Mouse (Mus musculus): ENCODE data around the gene Lrrc8d.
A peak's percentile ranks its signal among the peaks of the same experiment; 100 is the strongest.
"Not testable (repeated sequence)": the region's sequence is repeated elsewhere in the genome, so short reads cannot be mapped to it uniquely, and the experiment has no call there.

Lrrc8d gene

GRCm38 (mm10) chr5:105684861-105685600, 14.7 kb upstream of the Lrrc8d start:
- peak; percentile 64 to 81 for DNase-seq (ENCODE audit: low spot score in 2 of 2)

- DNase-seq (ENCODE audit: low spot score in 2 of 2), result not testable (repeated sequence)
These were observed 13.9 kb upstream of the Lrrc8d start for GRCm38 (mm10) chr5:105685780-105686305.

- no peak for DNase-seq (ENCODE audit: low spot score in 2 of 2)
These were observed 13.3 kb upstream of the Lrrc8d start for GRCm38 (mm10) chr5:105686331-105686995.

GRCm38 (mm10) chr5:105690502-105691454, 9.0 kb upstream of the Lrrc8d start:
- no peak for DNase-seq (ENCODE audit: low spot score in 2 of 2)

- DNase-seq (ENCODE audit: low spot score in 2 of 2), result no peak
These were observed 8.1 kb upstream of the Lrrc8d start for GRCm38 (mm10) chr5:105691645-105692044.

GRCm38 (mm10) chr5:105694339-105694930, 5.3 kb upstream of the Lrrc8d start:
- no peak for DNase-seq (ENCODE audit: low spot score in 2 of 2)

GRCm38 (mm10) chr5:105696049-105696448, 3.7 kb upstream of the Lrrc8d start:
- no peak for DNase-seq (ENCODE audit: low spot score in 2 of 2)

- DNase-seq (ENCODE audit: low spot score in 2 of 2), result no peak
These were observed 1.9 kb upstream of the Lrrc8d start for GRCm38 (mm10) chr5:105697886-105698285.

GRCm38 (mm10) chr5:105698694-105699093, 1.1 kb upstream of the Lrrc8d start:
- DNase-seq (ENCODE audit: low spot score in 2 of 2), result no peak

GRCm38 (mm10) chr5:105700070-105700851, 492 bp downstream of the Lrrc8d start:
- DNase-seq (ENCODE audit: low spot score in 2 of 2), result peak; percentile 64 to 67

- DNase-seq (ENCODE audit: low spot score in 2 of 2), result no peak
These were observed 1.6 kb downstream of the Lrrc8d start for GRCm38 (mm10) chr5:105701326-105701725.

GRCm38 (mm10) chr5:105701844-105702243, 2.1 kb downstream of the Lrrc8d start:
- no peak for DNase-seq (ENCODE audit: low spot score in 2 of 2)

- DNase-seq (ENCODE audit: low spot score in 2 of 2), result no peak
These were observed 3.0 kb downstream of the Lrrc8d start for GRCm38 (mm10) chr5:105702580-105703285.

- no peak for DNase-seq (ENCODE audit: low spot score in 2 of 2)
These were observed 3.5 kb downstream of the Lrrc8d start for GRCm38 (mm10) chr5:105703286-105703655.

GRCm38 (mm10) chr5:105704573-105704972, 4.8 kb downstream of the Lrrc8d start:
- no peak for DNase-seq (ENCODE audit: low spot score in 2 of 2)

- no peak for DNase-seq (ENCODE audit: low spot score in 2 of 2)
These were observed 6.9 kb downstream of the Lrrc8d start for GRCm38 (mm10) chr5:105706635-105707034.

- no peak for DNase-seq (ENCODE audit: low spot score in 2 of 2)
These were observed 8.5 kb downstream of the Lrrc8d start for GRCm38 (mm10) chr5:105708276-105708675.

- DNase-seq (ENCODE audit: low spot score in 2 of 2), result no peak
These were observed 10.7 kb downstream of the Lrrc8d start for GRCm38 (mm10) chr5:105710473-105710872.

GRCm38 (mm10) chr5:105714446-105714845, 14.7 kb downstream of the Lrrc8d start:
- DNase-seq (ENCODE audit: low spot score in 2 of 2), result no peak

GRCm38 (mm10) chr5:105715095-105715494, 15.3 kb downstream of the Lrrc8d start:
- DNase-seq (ENCODE audit: low spot score in 2 of 2), result no peak

Measured in frontal cortex, postnatal 36 days (tissue).